Mouse (Mus musculus): ENCODE data around the gene Ptpn1.

DNA sequence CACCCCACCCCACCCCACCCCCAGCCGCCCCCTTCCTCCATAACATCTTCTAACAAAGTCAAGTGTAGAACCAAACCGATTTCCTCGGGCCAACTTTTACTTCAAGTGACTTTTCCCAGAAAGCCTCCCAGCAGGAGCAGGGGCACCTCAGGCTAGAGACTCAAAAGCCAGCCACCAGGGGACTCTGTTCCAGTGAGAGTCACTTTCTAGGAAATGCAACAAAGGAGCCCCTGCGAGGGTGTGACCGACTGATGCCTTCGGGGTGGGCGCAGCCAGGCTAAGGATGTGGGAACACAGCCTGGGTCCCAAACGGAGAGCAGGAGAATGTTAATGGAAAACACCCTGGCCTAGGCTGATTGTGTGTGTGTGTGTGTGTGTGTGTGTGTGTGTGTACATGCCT, 26.3 kb upstream of the Ptpn1 start:
- TF ChIP-seq TCF12 (IDR thresholded peaks at IDR 0.05; ENCODE audit: low read depth, low read length): no peak
- no peak for TF ChIP-seq MXI1 (IDR thresholded peaks at IDR 0.05; ENCODE audit: low read depth, low read length)
- no peak for TF ChIP-seq RAD21 (IDR thresholded peaks at IDR 0.05; ENCODE audit: low read depth, low read length)
- TF ChIP-seq USF2 (conservative IDR thresholded peaks at IDR 0.05; ENCODE audit: low read depth, low read length): no peak

Data from CH12.LX (cell line).